Mouse (Mus musculus): ENCODE data around the gene Irf2bpl. TPM values are rescaled to one million over a fixed set of nuclear protein-coding genes. Genes with fewer than 3 reads are reported as not detected.

The Irf2bpl gene
- polyA plus RNA-seq, 1 experiment from 2014 or later, result 54.8 TPM

- Histone ChIP-seq H3K4me2 (peak overlapping the region; percentile 99), H3K9me3 (replicated peaks) (no peaks in the 10 kb centered on the region), H3K4me1 (peaks cover 48% of the 10 kb centered on the region), H3K27ac (peak overlapping the region; percentile 68), H3K36me3 (ENCODE audit: poor library complexity, severe bottlenecking) (peaks cover 15% of the 10 kb centered on the region; the same call in 1 of the 2 replicates), H3K9ac (peak overlapping the region; percentile 43), H3K4me3 (peak overlapping the region; percentile 98), H3K27me3 (no peaks in the 10 kb centered on the region)
- 56% methylated on average over 3 of the region's 3 CpGs for WGBS
- no peak for ATAC-seq
These were observed 4.4 kb downstream of the Irf2bpl start for GRCm38 (mm10) chr12:86880090-86880723.

DNA sequence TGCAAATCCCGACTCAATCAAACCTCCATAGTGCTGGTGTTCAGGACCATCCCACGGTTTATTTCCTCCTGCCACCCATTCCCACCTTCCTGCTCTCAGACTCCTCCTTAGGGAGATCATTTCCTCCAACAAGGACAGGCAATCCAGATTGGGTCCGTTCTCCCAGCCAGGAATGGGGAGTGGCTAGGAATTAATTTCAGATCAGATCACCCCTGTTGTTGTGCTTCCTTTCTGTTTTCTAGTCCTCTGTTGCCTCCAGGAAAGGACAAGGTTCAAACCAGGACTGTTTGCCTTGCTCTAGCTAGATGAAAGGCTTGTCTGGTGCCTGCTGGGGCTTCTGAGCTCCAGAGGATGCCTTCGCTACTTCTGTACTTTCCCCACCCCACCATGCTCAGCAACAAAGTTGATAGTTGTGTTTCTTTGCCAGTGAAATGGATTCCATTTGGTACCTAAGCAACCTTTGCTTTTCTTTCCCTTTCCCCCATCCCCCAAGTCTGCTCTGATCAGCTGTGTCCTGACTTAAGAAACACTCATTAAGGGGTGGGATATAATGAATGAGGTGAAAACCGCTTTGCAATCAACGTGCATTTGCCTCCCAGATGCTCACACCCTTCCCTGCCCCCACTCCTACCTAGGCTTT is 5.0 kb downstream of the Irf2bpl start:
- WGBS, result 40% methylated on average over 6 of the region's 6 CpGs
- peak overlapping the region; percentile 99 for H3K4me2 ChIP-seq
- H3K27ac ChIP-seq, result peak overlapping the region; percentile 68
- H3K36me3 ChIP-seq (ENCODE audit: poor library complexity, severe bottlenecking), result peaks cover 15% of the 10 kb centered on the region; the same call in 1 of the 2 replicates
- peak overlapping the region; percentile 17 for H3K9ac ChIP-seq
- no peaks in the 10 kb centered on the region for H3K9me3 ChIP-seq (replicated peaks)
- no peak for ATAC-seq
- peaks cover 43% of the 10 kb centered on the region for H3K4me1 ChIP-seq
- no peaks in the 10 kb centered on the region for H3K27me3 ChIP-seq
- peak overlapping the region; percentile 98 for H3K4me3 ChIP-seq

- H3K9ac ChIP-seq, result 0 out of 2 replicates have a peak overlapping the region, but pooled peaks have one; percentile 32
- H3K4me3 ChIP-seq, result no peak overlapping the region
- ATAC-seq, result no peak
- H3K36me3 ChIP-seq (ENCODE audit: poor library complexity, severe bottlenecking), result peaks cover 15% of the 10 kb centered on the region; the same call in 1 of the 2 replicates
- H3K27me3 ChIP-seq, result no peaks in the 10 kb centered on the region
- peak overlapping the region; percentile 69 for H3K27ac ChIP-seq
- no peaks in the 10 kb centered on the region for H3K9me3 ChIP-seq (replicated peaks)
- H3K4me2 ChIP-seq, result peak overlapping the region; percentile 99
- H3K4me1 ChIP-seq, result peaks cover 43% of the 10 kb centered on the region
- WGBS, result 49% methylated on average over 16 of the region's 16 CpGs
These were observed 5.9 kb downstream of the Irf2bpl start for GRCm38 (mm10) chr12:86878426-86879353.

GRCm38 (mm10) chr12:86876981-86877380 is 7.6 kb downstream of the Irf2bpl start:
- WGBS, result 95% methylated on average over 4 of the region's 4 CpGs
- Histone ChIP-seq H3K9ac (no peak overlapping the region), H3K4me3 (no peak overlapping the region), H3K36me3 (ENCODE audit: poor library complexity, severe bottlenecking) (peaks cover 8% of the 10 kb centered on the region; the same call in 1 of the 2 replicates), H3K4me2 (no peak overlapping the region), H3K9me3 (replicated peaks) (no peaks in the 10 kb centered on the region), H3K27me3 (no peaks in the 10 kb centered on the region), H3K27ac (no peak overlapping the region), H3K4me1 (peaks cover 40% of the 10 kb centered on the region)
- ATAC-seq, result no peak

DNA sequence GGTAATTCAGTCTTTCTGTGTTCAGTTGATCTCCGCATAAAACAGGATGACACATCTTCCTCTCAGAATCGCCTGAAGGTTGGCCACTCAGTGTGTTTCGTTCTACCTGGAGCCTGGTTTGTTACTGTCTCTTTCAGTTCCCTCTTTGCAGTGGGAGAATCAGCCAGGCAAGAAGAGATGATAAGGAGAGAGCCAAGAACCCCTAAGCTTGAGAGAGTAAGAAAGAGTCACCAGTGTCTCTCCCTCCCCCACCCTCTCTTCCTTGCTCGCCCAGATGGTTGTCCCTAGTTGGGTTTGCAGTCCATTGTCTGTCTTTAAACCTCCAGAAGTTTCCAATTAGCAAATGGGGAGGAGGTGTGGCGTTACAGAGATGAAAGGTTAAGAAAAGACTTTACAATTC is 8.5 kb downstream of the Irf2bpl start:
- 73% methylated on average over 5 of the region's 5 CpGs for whole genome bisulfite sequencing
- ATAC-seq, result no peak
- Histone ChIP-seq H3K27ac (no peak overlapping the region), H3K27me3 (no peaks in the 10 kb centered on the region), H3K36me3 (ENCODE audit: poor library complexity, severe bottlenecking) (0 out of 2 replicates have a peak, but pooled peaks cover 4% of the 10 kb centered on the region), H3K4me3 (no peak overlapping the region), H3K9ac (no peak overlapping the region), H3K4me2 (no peak overlapping the region), H3K4me1 (peaks cover 36% of the 10 kb centered on the region), H3K9me3 (replicated peaks) (no peaks in the 10 kb centered on the region)

DNA sequence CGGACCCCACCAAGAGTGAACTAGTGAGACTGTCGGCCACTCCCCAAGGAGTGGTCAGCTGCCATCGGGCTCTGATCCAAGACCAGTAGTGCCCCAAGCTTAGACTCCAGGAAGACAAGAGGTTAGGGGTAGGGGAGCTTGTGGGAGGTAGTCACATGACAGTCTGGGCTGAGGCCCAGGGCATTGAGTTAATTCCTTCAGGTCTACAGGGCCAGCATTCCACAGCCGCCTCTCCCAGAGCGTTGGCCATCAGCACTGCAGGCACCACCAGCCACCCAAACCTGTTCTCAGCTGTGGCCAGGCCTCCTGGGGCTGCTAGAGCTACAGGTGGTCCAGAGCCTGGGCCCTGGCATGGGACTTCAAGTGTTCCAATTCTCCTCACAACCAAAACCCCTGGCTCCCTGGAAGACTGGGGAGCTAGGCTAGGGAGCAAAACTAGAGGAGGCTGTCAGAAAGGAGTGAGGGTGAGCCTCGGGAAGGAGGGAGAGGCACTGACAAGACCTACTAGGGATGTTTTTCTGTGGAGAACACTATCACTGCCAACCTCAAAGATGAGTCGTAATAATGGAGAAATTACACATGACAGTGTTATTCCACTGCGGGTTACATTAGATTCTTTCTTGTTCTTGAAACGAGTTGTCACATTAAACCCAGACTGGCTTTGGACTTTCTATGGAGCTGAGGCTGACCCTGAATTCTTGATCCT is 12.1 kb downstream of the Irf2bpl start:
- no peaks in the 10 kb centered on the region for H3K9me3 ChIP-seq (replicated peaks)
- H3K4me3 ChIP-seq, result no peak overlapping the region
- H3K27ac ChIP-seq, result no peak overlapping the region
- no peak overlapping the region for H3K9ac ChIP-seq
- H3K4me1 ChIP-seq, result peaks cover 8% of the 10 kb centered on the region; the same call in 1 of the 2 replicates
- WGBS, result 64% methylated on average over 9 of the region's 9 CpGs
- no peaks in the 10 kb centered on the region for H3K36me3 ChIP-seq (ENCODE audit: poor library complexity, severe bottlenecking)
- no peaks in the 10 kb centered on the region for H3K27me3 ChIP-seq
- ATAC-seq, result no peak
- no peak overlapping the region for H3K4me2 ChIP-seq

- Histone ChIP-seq H3K9me3 (replicated peaks) (no peaks in the 10 kb centered on the region), H3K9ac (no peak overlapping the region), H3K36me3 (ENCODE audit: poor library complexity, severe bottlenecking) (no peaks in the 10 kb centered on the region), H3K4me1 (peaks cover 10% of the 10 kb centered on the region; the same call in 1 of the 2 replicates), H3K4me3 (no peak overlapping the region), H3K4me2 (no peak overlapping the region), H3K27me3 (no peaks in the 10 kb centered on the region), H3K27ac (no peak overlapping the region)
- WGBS, result 80% methylated on average over 4 of the region's 4 CpGs
- ATAC-seq, result no peak
These were observed 12.8 kb downstream of the Irf2bpl start for GRCm38 (mm10) chr12:86871666-86872334.

- 100% methylated on average over 3 of the region's 3 CpGs for WGBS
- no peaks in the 10 kb centered on the region for H3K36me3 ChIP-seq (ENCODE audit: poor library complexity, severe bottlenecking)
- ATAC-seq, result no peak
- no peaks in the 10 kb centered on the region for H3K27me3 ChIP-seq
- no peak overlapping the region for H3K4me3 ChIP-seq
- H3K27ac ChIP-seq, result no peak overlapping the region
- no peaks in the 10 kb centered on the region for H3K9me3 ChIP-seq (replicated peaks)
- no peak overlapping the region for H3K4me2 ChIP-seq
- peaks cover 10% of the 10 kb centered on the region; the same call in 1 of the 2 replicates for H3K4me1 ChIP-seq
- no peak overlapping the region for H3K9ac ChIP-seq
These were observed 13.6 kb downstream of the Irf2bpl start for GRCm38 (mm10) chr12:86870996-86871395.

- Histone ChIP-seq H3K4me2 (no peak overlapping the region), H3K4me1 (peaks cover 10% of the 10 kb centered on the region; the same call in 1 of the 2 replicates), H3K27me3 (no peaks in the 10 kb centered on the region), H3K27ac (no peak overlapping the region), H3K9me3 (replicated peaks) (no peaks in the 10 kb centered on the region), H3K36me3 (ENCODE audit: poor library complexity, severe bottlenecking) (no peaks in the 10 kb centered on the region), H3K9ac (no peak overlapping the region), H3K4me3 (no peak overlapping the region)
- WGBS, result 96% methylated on average over 6 of the region's 6 CpGs
- ATAC-seq, result no peak
These were observed 14.8 kb downstream of the Irf2bpl start for GRCm38 (mm10) chr12:86869761-86870160.

DNA sequence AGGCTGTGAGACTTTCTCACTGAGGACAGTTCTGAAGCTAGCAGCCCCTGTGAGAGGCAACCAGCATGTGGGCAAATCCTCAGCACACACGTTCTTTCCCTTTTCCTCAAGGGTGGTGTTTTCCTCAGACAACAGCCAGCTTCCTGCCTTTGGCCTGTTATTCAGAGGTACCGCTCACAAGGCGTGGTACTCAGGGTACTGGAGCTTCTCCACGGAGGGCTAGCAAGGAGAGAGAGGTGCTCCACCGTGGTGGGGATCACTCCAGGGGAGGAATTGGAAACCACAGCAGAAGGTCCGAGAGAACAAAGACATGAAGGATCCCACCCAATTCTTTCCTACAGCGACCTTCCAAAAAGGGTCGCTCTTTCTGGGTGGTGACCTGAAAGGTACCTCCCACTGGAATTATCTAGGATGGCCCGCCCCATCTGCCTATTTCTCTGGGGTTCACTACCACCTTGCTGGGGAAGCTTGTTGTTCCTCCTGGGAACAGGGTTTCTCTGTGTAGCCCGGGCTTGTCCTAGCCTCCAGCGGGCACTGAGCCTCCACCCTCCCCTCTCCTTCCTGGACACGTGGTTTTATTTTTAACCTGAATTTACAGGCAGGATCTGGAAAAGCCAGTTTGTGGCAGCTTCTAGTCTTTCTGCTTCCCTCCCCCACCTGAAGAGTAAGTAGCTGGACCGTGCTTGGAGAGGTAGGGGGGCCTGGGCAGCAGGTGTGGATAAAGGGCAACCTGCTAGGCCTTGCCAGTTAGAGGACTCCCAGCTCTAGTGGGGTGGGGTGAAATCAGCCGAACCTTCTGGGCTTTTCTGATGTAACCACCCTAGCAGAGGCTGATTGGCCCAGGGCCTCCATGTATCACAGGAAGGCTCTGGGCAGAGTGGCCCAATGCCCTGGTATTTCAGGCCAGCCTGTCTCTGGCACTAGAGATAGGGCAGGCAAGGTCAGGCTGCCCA is 17.1 kb downstream of the Irf2bpl start:
- H3K27ac ChIP-seq, result no peak overlapping the region
- no peaks in the 10 kb centered on the region for H3K36me3 ChIP-seq (ENCODE audit: poor library complexity, severe bottlenecking)
- H3K9me3 ChIP-seq (replicated peaks), result no peaks in the 10 kb centered on the region
- H3K4me1 ChIP-seq, result peaks cover 10% of the 10 kb centered on the region; the same call in 1 of the 2 replicates
- H3K9ac ChIP-seq, result no peak overlapping the region
- 56% methylated on average over 14 of the region's 14 CpGs for WGBS
- H3K27me3 ChIP-seq, result no peaks in the 10 kb centered on the region
- H3K4me2 ChIP-seq, result no peak overlapping the region
- no peak for ATAC-seq
- no peak overlapping the region for H3K4me3 ChIP-seq
